ENCODE assay signal across 33 mouse cellular contexts in genomic region chr4:9003891-9004290, GRCm38 (mm10).
"Had no signal": no experiment of that assay in that cellular context is flagged by ENCODE, and none has a peak within 500 bp of the region (broad histone marks: within the 10 kb centered on the region; RNA-seq: fewer than 3 reads in every experiment).

No protein-coding gene starts in this region.

- H3K9me3 ChIP-seq: heart, embryonic 12.5 days; heart, embryonic 13.5 days; heart, embryonic 15.5 days; hindbrain, embryonic 10.5 days; hindbrain, embryonic 12.5 days; hindbrain, embryonic 13.5 days; hindbrain, embryonic 15.5 days; intestine, embryonic 15.5 days; kidney, embryonic 15.5 days had no signal

- H3K4me1 ChIP-seq: intestine, embryonic 15.5 days; kidney, embryonic 15.5 days had no signal

- H3K36me3 ChIP-seq: heart, embryonic 12.5 days; heart, embryonic 13.5 days; heart, embryonic 15.5 days; hindbrain, embryonic 10.5 days; hindbrain, embryonic 12.5 days; hindbrain, embryonic 13.5 days; hindbrain, embryonic 15.5 days; intestine, embryonic 15.5 days; kidney, embryonic 15.5 days had no signal

- H3K4me3 ChIP-seq: heart, embryonic 12.5 days; heart, embryonic 13.5 days; heart, embryonic 15.5 days; hindbrain, embryonic 10.5 days; hindbrain, embryonic 12.5 days; hindbrain, embryonic 13.5 days; hindbrain, embryonic 15.5 days; intestine, embryonic 15.5 days; kidney, embryonic 15.5 days; layer of hippocampus, adult 2 months; left cerebral cortex, adult 2 months had no signal

- H3K4me2 ChIP-seq: heart, embryonic 12.5 days; heart, embryonic 13.5 days; heart, embryonic 15.5 days; hindbrain, embryonic 12.5 days; hindbrain, embryonic 13.5 days; hindbrain, embryonic 14.5 days; hindbrain, embryonic 15.5 days; intestine, embryonic 15.5 days; kidney, embryonic 15.5 days had no signal

- H3K27me3 ChIP-seq: heart, embryonic 12.5 days; heart, embryonic 13.5 days; heart, embryonic 15.5 days; hindbrain, embryonic 12.5 days; hindbrain, embryonic 13.5 days; hindbrain, embryonic 15.5 days; intestine, embryonic 15.5 days; kidney, embryonic 15.5 days had no signal

- H3K9ac ChIP-seq: heart, embryonic 12.5 days; heart, embryonic 13.5 days; heart, embryonic 15.5 days; hindbrain, embryonic 12.5 days; hindbrain, embryonic 13.5 days; hindbrain, embryonic 14.5 days; hindbrain, embryonic 15.5 days; intestine, embryonic 15.5 days; kidney, embryonic 15.5 days had no signal

- ATAC-seq: hindbrain, embryonic 16.5 days; hindbrain, postnatal 0 days; inflammation-experienced regulatory T-cells, adult 6 months; intestine, embryonic 15.5 days; intestine, embryonic 16.5 days; intestine, postnatal 0 days had no signal

- H3K27ac ChIP-seq: heart, embryonic 13.5 days; heart, embryonic 15.5 days; hindbrain, embryonic 10.5 days; hindbrain, embryonic 12.5 days; hindbrain, embryonic 13.5 days; hindbrain, embryonic 14.5 days; hindbrain, embryonic 15.5 days; hindbrain, postnatal 0 days; intestine, embryonic 15.5 days; kidney, embryonic 15.5 days; kidney, postnatal 0 days; layer of hippocampus, adult 2 months; left cerebral cortex, adult 2 months had no signal

- DNase-seq: heart, postnatal 10 days; heart, postnatal 14 days; heart, postnatal 36 days; kidney, adult 11 months; kidney, adult 18-20 months; kidney, adult 2 months; kidney, adult 8-10 months; kidney, adult 9 months; kidney, postnatal 10 days; kidney, postnatal 14 days; kidney, postnatal 25 days; kidney, postnatal 36 days; kidney, postnatal 4 days; layer of hippocampus, adult 9-11 months; layer of hippocampus, postnatal 36 days had no signal
